Mouse (Mus musculus) E14TG2a.4 (cell line): ENCODE results near the gene S100a4.

ENCODE experiments used
- H3K27me3 ChIP-seq: 2 replicates; pipeline ENCODE4 v1.6.1; 2014; ENCODE audit warnings: low read length, control low read depth; ENCODE audit not compliant: insufficient read depth
- H3K36me3 ChIP-seq: 2 replicates; pipeline ENCODE4 v1.6.1; 2014; ENCODE audit warnings: low read length, control low read depth; ENCODE audit not compliant: insufficient read depth
- H3K4me1 ChIP-seq: replicated peaks from 2 replicates; pipeline ENCODE4 v1.6.1; 2014; ENCODE audit warnings: low read depth, low read length, control low read depth
- H3K4me3 ChIP-seq: replicated peaks from 2 replicates; pipeline ENCODE4 v1.5.1; 2014; ENCODE audit warnings: mild to moderate bottlenecking, low read length
- H3K9me3 ChIP-seq: 2 replicates; pipeline ENCODE4 v1.6.1; 2014; ENCODE audit warnings: low read length, control low read depth
- CTCF ChIP-seq: conservative IDR thresholded peaks from 2 replicates; pipeline ENCODE4 v1.5.1; 2014; ENCODE audit warnings: low read length
- NANOG ChIP-seq: IDR thresholded peaks from 2 replicates; pipeline ENCODE4 v1.6.1; 2014; ENCODE audit warnings: borderline replicate concordance, low read length, mixed read lengths
- POU5F1 ChIP-seq: IDR thresholded peaks from 2 replicates; pipeline ENCODE4 v1.6.1; 2014; ENCODE audit warnings: low read length, borderline replicate concordance

The S100a4 gene

DNA sequence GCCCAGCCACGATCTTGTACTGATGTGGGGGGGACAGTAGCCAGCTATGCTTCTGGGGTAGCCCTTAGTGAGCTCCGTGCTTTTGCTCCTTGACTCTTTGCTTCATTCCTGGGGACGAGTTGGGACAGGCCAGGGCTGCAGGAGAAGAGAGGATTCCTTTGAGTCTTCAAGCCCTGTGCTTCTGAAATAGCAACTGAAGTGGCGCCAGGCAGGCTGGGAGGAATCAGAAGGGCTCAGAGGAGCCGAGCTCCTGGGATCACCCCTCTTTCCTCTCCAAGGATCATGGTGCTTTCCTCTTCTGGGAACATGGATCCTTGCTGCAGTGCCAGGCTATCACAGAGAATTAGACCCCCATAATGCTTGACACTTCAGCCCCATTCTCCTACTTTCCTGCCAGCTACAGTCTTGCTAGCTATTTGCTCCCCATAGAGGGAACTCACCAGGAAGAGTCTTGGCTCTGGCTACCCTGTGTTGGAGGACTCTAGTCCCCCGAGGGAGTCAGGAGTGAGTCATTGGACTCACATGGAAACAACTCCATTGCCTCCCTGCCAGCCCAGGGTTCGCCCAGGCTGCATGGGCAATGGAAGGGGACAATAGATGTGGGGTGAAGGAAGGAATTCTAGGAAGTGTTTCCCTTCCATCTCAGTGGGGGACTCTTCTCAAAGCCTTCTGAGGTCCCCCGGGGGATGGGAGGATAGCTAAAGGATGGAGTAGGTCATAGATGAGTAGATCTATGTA, 2.9 kb upstream of the S100a4 start:
- H3K9me3 ChIP-seq = peaks cover 17% of the 10 kb centered on the region
- no peak overlapping the region for H3K4me3 ChIP-seq
- H3K36me3 ChIP-seq = no peaks in the 10 kb centered on the region
- H3K4me1 ChIP-seq = peaks cover 7% of the 10 kb centered on the region
- no peak for TF ChIP-seq CTCF
- no peak for TF ChIP-seq POU5F1
- no peak for TF ChIP-seq NANOG
- peaks cover 19% of the 10 kb centered on the region for H3K27me3 ChIP-seq

DNA sequence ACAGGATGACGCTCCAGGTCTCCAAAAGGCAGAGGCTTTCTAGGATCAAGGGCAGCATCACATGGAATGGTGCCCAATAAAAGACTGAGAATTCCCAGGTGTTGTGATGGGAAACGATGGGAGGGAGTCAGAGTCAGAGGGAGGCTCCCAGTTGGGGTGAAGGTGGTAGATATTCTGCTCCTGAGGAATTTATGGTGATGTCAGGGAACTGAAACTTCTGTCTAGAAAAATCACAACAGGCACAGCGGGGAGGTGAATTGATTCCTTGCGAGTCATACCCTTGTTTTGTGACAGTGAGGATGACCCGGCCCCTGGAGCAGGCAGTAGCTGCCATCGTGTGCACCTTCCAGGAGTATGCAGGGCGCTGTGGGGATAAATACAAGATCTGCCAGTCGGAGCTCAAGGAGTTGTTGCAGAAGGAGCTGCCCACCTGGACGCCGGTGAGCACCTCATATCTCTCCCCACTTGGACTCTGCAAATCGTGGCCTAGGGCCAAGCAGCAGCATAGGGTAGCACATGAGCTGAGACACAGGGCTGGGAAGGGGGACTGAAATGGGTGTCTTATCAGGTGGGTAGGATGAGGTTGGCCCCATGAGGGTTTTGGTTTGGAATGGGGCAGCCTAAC, 2.0 kb upstream of the S100a4 start, which contains the start of gene Gm42674:
Gene Gm42674 (plus strand): TSS at position 419 of the 625 bp plus-strand sequence.
- no peak within 1 kb of the TSS for H3K4me3 ChIP-seq
- H3K9me3 ChIP-seq = peaks cover 17% of the 10 kb centered on the region
- H3K36me3 ChIP-seq = no peaks in the 10 kb centered on the region
- H3K27me3 ChIP-seq = peaks cover 22% of the 10 kb centered on the region
- TF ChIP-seq CTCF = no peak
- peaks cover 7% of the 10 kb centered on the region for H3K4me1 ChIP-seq

GRCm38 (mm10) chr3:90604416-90604815, 845 bp downstream of the S100a4 start:
- H3K27me3 ChIP-seq = peaks cover 40% of the 10 kb centered on the region

GRCm38 (mm10) chr3:90605049-90605448, 1.5 kb downstream of the S100a4 start:
- no peak overlapping the region for H3K4me3 ChIP-seq
- peaks cover 38% of the 10 kb centered on the region for H3K27me3 ChIP-seq
- TF ChIP-seq CTCF (no peak), NANOG (no peak), POU5F1 (no peak)
- peaks cover 17% of the 10 kb centered on the region for H3K9me3 ChIP-seq
- peaks cover 7% of the 10 kb centered on the region for H3K4me1 ChIP-seq
- H3K36me3 ChIP-seq = no peaks in the 10 kb centered on the region

More at GRCm38 (mm10) chr3:90604416-90604815, 845 bp downstream of the S100a4 start:
- TF ChIP-seq NANOG (no peak), POU5F1 (no peak), CTCF (no peak)
- H3K36me3 ChIP-seq = no peaks in the 10 kb centered on the region
- H3K9me3 ChIP-seq = peaks cover 17% of the 10 kb centered on the region
- H3K4me3 ChIP-seq = no peak overlapping the region
- H3K4me1 ChIP-seq = peaks cover 7% of the 10 kb centered on the region

DNA sequence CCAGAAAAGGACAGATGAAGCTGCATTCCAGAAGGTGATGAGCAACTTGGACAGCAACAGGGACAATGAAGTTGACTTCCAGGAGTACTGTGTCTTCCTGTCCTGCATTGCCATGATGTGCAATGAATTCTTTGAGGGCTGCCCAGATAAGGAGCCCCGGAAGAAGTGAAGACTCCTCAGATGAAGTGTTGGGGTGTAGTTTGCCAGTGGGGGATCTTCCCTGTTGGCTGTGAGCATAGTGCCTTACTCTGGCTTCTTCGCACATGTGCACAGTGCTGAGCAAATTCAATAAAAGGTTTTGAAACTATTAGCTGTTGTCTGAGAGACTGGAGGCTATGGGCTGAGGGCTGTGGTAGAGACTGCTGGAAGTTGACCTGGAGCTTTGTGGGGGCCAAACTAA, 2.2 kb downstream of the S100a4 start:
- Histone ChIP-seq H3K27me3 (peaks cover 32% of the 10 kb centered on the region), H3K36me3 (no peaks in the 10 kb centered on the region), H3K9me3 (peaks cover 17% of the 10 kb centered on the region), H3K4me3 (no peak overlapping the region), H3K4me1 (peaks cover 7% of the 10 kb centered on the region)
- TF ChIP-seq NANOG = no peak
- TF ChIP-seq CTCF = no peak
- TF ChIP-seq POU5F1 = no peak

GRCm38 (mm10) chr3:90606185-90606584, 2.6 kb downstream of the S100a4 start:
- no peak overlapping the region for H3K4me3 ChIP-seq
- TF ChIP-seq POU5F1 (no peak), CTCF (no peak), NANOG (no peak)
- H3K36me3 ChIP-seq = no peaks in the 10 kb centered on the region
- H3K9me3 ChIP-seq = peaks cover 15% of the 10 kb centered on the region
- peaks cover 8% of the 10 kb centered on the region for H3K4me1 ChIP-seq
- peaks cover 29% of the 10 kb centered on the region for H3K27me3 ChIP-seq

DNA sequence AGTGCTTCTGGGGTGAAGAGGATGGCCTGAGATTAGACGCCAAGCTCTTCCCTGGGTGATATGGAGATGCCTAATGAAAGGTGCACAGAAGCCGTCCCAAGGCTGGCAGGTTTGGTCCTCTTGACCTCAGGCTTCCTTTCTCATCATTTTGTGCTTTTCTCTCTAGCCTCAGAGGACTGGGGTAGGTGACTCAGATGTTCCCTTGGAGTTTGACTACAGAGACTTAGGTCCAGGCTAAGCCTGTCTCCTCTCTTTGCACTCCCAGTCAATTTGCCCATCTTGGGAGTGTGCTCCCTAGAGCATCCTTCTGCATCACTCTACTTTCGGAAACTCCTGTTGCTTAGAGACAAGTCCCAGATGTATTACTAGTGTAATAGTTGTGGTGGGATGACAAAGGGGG, 3.8 kb downstream of the S100a4 start:
- no peak for TF ChIP-seq CTCF
- TF ChIP-seq POU5F1 = no peak
- TF ChIP-seq NANOG = no peak
- Histone ChIP-seq H3K27me3 (peaks cover 26% of the 10 kb centered on the region), H3K9me3 (peaks cover 4% of the 10 kb centered on the region), H3K4me1 (peaks cover 20% of the 10 kb centered on the region), H3K4me3 (no peak overlapping the region), H3K36me3 (no peaks in the 10 kb centered on the region)

DNA sequence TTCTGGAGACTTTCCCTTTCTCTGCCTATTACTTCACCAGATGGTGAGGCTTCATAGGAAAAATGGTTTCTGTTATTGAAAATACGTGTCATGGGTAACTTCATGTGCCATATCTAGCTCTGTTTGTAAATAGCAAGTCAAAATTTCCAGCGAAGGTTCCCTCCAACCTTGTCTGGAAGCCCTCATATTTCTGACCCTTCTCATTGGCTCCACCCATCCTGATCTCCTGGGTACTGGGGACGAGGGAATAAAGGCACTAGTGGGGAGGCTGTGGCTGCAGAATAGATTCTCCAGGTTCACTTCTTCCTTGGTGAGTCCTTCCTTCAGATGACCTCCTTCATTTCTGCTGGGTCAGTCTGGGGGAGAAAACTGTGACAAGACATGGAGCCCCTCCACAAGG, 4.7 kb downstream of the S100a4 start, which contains the start of gene S100a5:
Gene S100a5 (plus strand): TSS at position 301 of the 400 bp plus-strand sequence.
- no peaks in the 10 kb centered on the region for H3K9me3 ChIP-seq
- TF ChIP-seq NANOG (no peak), CTCF (no peak), POU5F1 (no peak)
- no peak within 1 kb of the TSS for H3K4me3 ChIP-seq
- H3K36me3 ChIP-seq = no peaks in the 10 kb centered on the region
- H3K27me3 ChIP-seq = peaks cover 30% of the 10 kb centered on the region
- peaks cover 28% of the 10 kb centered on the region for H3K4me1 ChIP-seq
